Comparison of ENCODE assay signal across 12 mouse cellular contexts in the genomic region with DNA sequence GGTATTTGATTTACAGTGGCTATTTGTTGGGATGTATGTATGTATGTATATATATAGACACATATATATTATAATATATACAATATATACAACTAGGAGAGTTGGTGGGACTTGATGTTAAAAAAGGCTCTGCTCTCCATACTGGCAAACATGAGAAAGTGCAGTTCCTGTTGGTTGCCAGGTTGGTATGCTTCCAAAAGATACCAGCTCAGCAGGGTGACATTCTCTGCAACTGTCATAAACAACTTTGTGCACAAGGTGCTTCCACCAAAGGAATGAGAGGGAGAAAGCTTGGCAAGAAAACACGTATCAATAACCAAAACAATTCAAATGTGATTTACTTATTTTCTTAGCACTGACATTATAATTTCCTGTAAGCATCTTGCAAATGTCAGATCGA.
DNase-seq lines count a peak whose midpoint lies in the region; ATAC-seq lines count a peak whose summit lies in the region.
"Had no signal": no experiment of that assay in that cellular context is flagged by ENCODE, and none has a peak within 500 bp of the region (broad histone marks: within the 10 kb centered on the region; RNA-seq: fewer than 3 reads in every experiment).

No protein-coding gene starts in this region.

- no peak for ATAC-seq in cerebellum, adult (ENCODE audit: insufficient number of reproducible peaks, low FRiP score, low TSS enrichment)
- ATAC-seq: forebrain, embryonic 16.5 days; intestine, embryonic 16.5 days had no signal

- DNase-seq in cerebellum, adult 18-20 months: peak; percentile 20 to 33
- DNase-seq in heart, postnatal 10 days: peak; percentile 50 to 51
- DNase-seq in heart, postnatal 25 days (ENCODE audit: low spot score): no peak
- peak; percentile 40 for DNase-seq in cerebellum, adult 9-11 months
- DNase-seq in right cerebral cortex, postnatal 36 days (ENCODE audit: low spot score in 2 of 2): no peak
- DNase-seq in neural tube, embryonic 10.5 days (ENCODE audit: extremely low spot score, low spot score): no peak
- DNase-seq: adrenal gland, postnatal 10 days; gastrocnemius, postnatal 10 days; kidney, adult 2 months had no signal

- intact Hi-C loops in heart, postnatal 10 days (cut with DNase I): no loop called here
- intact Hi-C loops in heart, postnatal 25 days (cut with DNase I): no loop called here

Comparison
In these comparisons a context has a peak if more than half of its experiments do, and no peak if none do; other contexts are left out.
1. DNase-seq: peak in cerebellum, adult 18-20 months (2 of 2), heart, postnatal 10 days (2 of 2) and cerebellum, adult 9-11 months (single experiment); none in heart, postnatal 25 days (single experiment), right cerebral cortex, postnatal 36 days (0 of 2) and neural tube, embryonic 10.5 days (single experiment).